In the genomic region with DNA sequence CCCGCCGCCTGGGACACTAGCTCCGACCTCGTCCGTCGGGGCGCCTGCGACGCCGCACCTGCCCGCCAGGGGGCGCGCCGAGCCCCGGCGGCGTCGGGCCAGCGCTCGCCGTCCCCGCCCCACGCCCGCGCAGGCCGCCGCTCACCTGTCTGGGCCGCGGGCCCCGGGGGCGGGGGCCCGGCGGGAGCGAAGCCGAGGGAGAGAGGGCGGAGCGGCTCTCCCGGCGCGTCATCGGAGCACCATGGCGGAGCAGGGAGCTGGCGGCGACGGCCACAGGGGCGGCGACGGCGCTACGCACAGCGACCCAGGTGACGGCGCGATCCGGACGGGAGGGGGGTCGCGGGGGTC, we compare ENCODE assay signal across 8 mouse cellular contexts. TPM values are rescaled to one million over a fixed set of nuclear protein-coding genes. Genes with fewer than 3 reads are reported as not detected.
DNase-seq lines count a peak whose midpoint lies in the region; ATAC-seq and TF ChIP-seq lines count a peak whose summit lies in the region.

No protein-coding gene starts in this region.

- peak overlapping the region; percentile 76 for H3K4me3 ChIP-seq in limb, embryonic 14.5 days (replicated peaks; ENCODE audit: low read length)
- H3K4me3 ChIP-seq in midbrain, embryonic 14.5 days (replicated peaks; ENCODE audit: low read depth, low read length): peak overlapping the region; percentile 61

- ATAC-seq in inflammation-experienced regulatory T-cells, adult 6 months: peak; percentile 74
- peak; percentile 60 for ATAC-seq in limb, embryonic 14.5 days (ENCODE audit: low FRiP score, low read depth)
- peak; percentile 82 for ATAC-seq in midbrain, embryonic 14.5 days (ENCODE audit: low FRiP score, low TSS enrichment)

- peak; percentile 94 for DNase-seq in heart, adult 11 months
- DNase-seq in heart, adult 8-10 months (ENCODE audit: low spot score): no peak
- peak; percentile 69 for DNase-seq in cerebellum, adult 8-10 months
- DNase-seq in frontal cortex, postnatal 14 days (ENCODE audit: low spot score in 2 of 2): peak; percentile 26 to 27
- DNase-seq in limb, embryonic 14.5 days (ENCODE audit: low spot score): no peak
- DNase-seq in midbrain, embryonic 14.5 days: peak; percentile 62
- DNase-seq in spleen, postnatal 4 days (ENCODE audit: low spot score in 2 of 2): peak; percentile 32 to 78

- H3K9me3 ChIP-seq in limb, embryonic 14.5 days (ENCODE audit: control insufficient read depth, low read length): no peaks in the 10 kb centered on the region
- H3K9me3 ChIP-seq in midbrain, embryonic 14.5 days (ENCODE audit: control insufficient read depth, low read length): no peaks in the 10 kb centered on the region

- H3K36me3 ChIP-seq in limb, embryonic 14.5 days (ENCODE audit: control insufficient read depth, insufficient read depth, low read length): no peaks in the 10 kb centered on the region
- no peaks in the 10 kb centered on the region for H3K36me3 ChIP-seq in midbrain, embryonic 14.5 days (ENCODE audit: control insufficient read depth, insufficient read depth, low read length)

- no peak for TF ChIP-seq POLR2A in limb, embryonic 14.5 days (IDR thresholded peaks at IDR 0.05; ENCODE audit: borderline replicate concordance, extremely low read depth, insufficient read depth, insufficient read length)

- H3K9ac ChIP-seq in limb, embryonic 14.5 days (ENCODE audit: low read depth, low read length, severe bottlenecking): peak overlapping the region; percentile 67
- H3K9ac ChIP-seq in midbrain, embryonic 14.5 days (replicated peaks; ENCODE audit: low read length): peak overlapping the region; percentile 53; the same call in 1 of the 2 replicates

- H3K27me3 ChIP-seq in limb, embryonic 14.5 days (ENCODE audit: control insufficient read depth, insufficient read depth, low read length): peaks cover 30% of the 10 kb centered on the region
- H3K27me3 ChIP-seq in midbrain, embryonic 14.5 days (ENCODE audit: control insufficient read depth, insufficient read depth, low read length): peaks cover 43% of the 10 kb centered on the region

- peak overlapping the region; percentile 96 for H3K4me2 ChIP-seq in limb, embryonic 14.5 days (replicated peaks; ENCODE audit: low read depth, low read length, severe bottlenecking)
- H3K4me2 ChIP-seq in midbrain, embryonic 14.5 days (ENCODE audit: low read length): peak overlapping the region; percentile 92

- peaks cover 6% of the 10 kb centered on the region for H3K4me1 ChIP-seq in limb, embryonic 14.5 days (ENCODE audit: control insufficient read depth, insufficient read depth, low read length)
- H3K4me1 ChIP-seq in midbrain, embryonic 14.5 days (ENCODE audit: control insufficient read depth, insufficient read depth, low read length): peaks cover 4% of the 10 kb centered on the region; the same call in 1 of the 2 replicates

- 2% methylated on average over 28 of the region's 58 CpGs for WGBS in limb, embryonic 14.5 days
- WGBS in midbrain, embryonic 14.5 days: under 1% methylated on average over 57 of the region's 58 CpGs

- no peak overlapping the region for H3K27ac ChIP-seq in limb, embryonic 14.5 days (replicated peaks; ENCODE audit: low read depth, low read length)
- no peak overlapping the region for H3K27ac ChIP-seq in midbrain, embryonic 14.5 days (replicated peaks; ENCODE audit: low read depth, low read length)

RNA-seq across cellular contexts. Expression of gene Map7, which starts 0.5 kb away (rescaled TPM):
- 10 to 100 TPM; 13.7 to 20.4 (median 15.3) TPM for total RNA-seq in heart, adult 8-10 months (2022)
- polyA plus RNA-seq in inflammation-experienced regulatory T-cells, adult 6 months (2017; shearing (Covaris generic)): 1 to 10 TPM; 2.0 to 6.1 (median 5.4) TPM
- polyA plus RNA-seq in limb, embryonic 14.5 days (2012; rRNA removed): 6.2 and 6.3 TPM in 2 replicates
- 8.6 and 9.7 TPM in 2 replicates for polyA plus RNA-seq in limb, embryonic 14.5 days (2014; fragmentation: Nextera tagmentation; extraction: Ambion mirVana)
- polyA plus RNA-seq in midbrain, embryonic 14.5 days (2014; fragmentation: Nextera tagmentation; extraction: Ambion mirVana): 5.2 and 5.3 TPM in 2 replicates

Comparison
In these comparisons a context has a peak if more than half of its experiments do, and no peak if none do; other contexts are left out.
1. DNase-seq: peak in heart, adult 11 months (single experiment), cerebellum, adult 8-10 months (single experiment), frontal cortex, postnatal 14 days (2 of 2), midbrain, embryonic 14.5 days (single experiment) and spleen, postnatal 4 days (2 of 2); none in heart, adult 8-10 months (single experiment) and limb, embryonic 14.5 days (single experiment).
2. Peak in every context shown above with its lines, with median percentiles within 50 percentile points of each other: ATAC-seq.